Mouse (Mus musculus): ENCODE results near the gene Tmem39b. TPM values are rescaled to one million over a fixed set of nuclear protein-coding genes. Genes with fewer than 3 reads are reported as not detected.
A peak's percentile ranks its signal among the peaks of the same experiment; 100 is the strongest.

The Tmem39b gene
- total RNA-seq, 2 experiments from 2014 or later: 11.7 to 13.0 TPM

- DNase-seq (ENCODE audit: low spot score in 2 of 2): no peak
Observed at GRCm38 (mm10) chr4:129684531-129684930, 12.1 kb downstream of the Tmem39b start.

GRCm38 (mm10) chr4:129683901-129684493 is 12.6 kb downstream of the Tmem39b start:
- no peak for DNase-seq (ENCODE audit: low spot score in 2 of 2)

GRCm38 (mm10) chr4:129681837-129682236 is 14.8 kb downstream of the Tmem39b start:
- DNase-seq (ENCODE audit: low spot score in 2 of 2): no peak

- no peak for DNase-seq (ENCODE audit: low spot score in 2 of 2)
Observed at GRCm38 (mm10) chr4:129672878-129673449, 23.7 kb downstream of the Tmem39b start.

DNA sequence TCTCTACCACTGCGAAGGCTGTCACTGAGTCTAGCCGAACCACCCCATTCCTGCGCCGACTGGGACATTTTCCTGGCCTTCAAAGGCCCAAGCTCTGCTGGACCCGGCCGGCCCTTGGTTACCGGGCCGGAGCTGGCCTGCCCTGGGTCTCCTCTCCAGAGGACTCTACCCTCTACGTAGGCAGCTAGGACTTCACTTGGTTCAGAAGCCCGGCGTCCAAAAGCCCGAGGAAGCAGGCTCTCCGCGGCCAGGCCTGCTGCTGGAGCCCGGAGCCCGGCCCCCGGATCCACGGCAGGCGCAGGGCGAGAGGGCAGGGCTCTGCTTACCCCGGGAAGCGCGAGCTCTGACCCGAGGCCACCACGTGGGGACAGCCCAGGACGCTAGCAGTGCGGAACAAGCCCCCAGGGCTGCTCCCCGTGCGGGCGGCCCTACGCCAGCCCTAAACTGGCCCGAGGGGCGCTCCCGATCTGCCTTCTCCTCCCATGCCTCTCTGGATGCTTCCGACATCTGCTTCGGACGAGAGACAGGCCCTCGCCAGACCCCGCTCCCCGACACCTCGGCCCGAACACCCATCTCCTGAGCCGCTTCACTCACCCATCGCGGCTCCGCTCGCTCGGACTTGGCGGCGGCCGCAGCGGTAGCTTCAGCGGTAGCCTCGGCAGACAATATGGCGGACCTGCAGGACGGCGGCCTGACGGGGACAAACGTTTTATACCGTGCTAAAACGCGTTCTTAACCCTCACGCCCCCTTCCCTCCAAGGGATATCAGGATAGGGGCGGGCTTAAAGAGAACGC is 24.4 kb downstream of the Tmem39b start, which contains the start of gene Kpna6:
TSS of gene Kpna6 (minus strand) at position 685 of the 795 bp plus-strand sequence.
- peak; percentile 91 to 93 for DNase-seq (ENCODE audit: low spot score in 2 of 2)

DNA sequence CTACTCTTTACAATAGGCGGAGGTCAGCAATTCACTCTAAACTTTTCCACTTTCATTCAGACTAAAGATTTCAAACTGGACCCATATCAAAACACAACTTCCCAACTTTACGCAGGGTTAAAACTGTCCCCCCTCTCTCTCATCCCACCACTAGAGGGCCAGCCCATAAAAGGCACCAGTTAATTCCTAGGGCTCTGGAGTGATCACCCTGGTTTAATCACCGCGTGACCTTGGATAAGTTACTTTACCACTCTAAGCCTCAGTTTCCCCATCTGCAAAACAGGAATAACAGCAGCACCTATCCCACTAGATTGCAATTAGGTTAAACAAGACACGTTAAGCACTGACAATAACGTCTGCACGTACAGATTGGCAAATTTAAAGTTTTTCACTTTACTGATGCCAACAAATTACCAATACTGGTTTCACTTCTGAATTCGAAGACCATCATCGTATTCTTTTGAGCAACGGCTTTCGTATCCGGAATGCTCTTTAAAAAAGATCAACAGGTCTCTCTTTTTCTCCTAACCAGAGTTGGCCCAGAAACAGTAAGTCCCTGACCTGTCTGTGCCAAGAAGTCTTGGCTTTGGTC is 25.1 kb downstream of the Tmem39b start:
- DNase-seq (ENCODE audit: low spot score in 2 of 2): peak; percentile 46 to 52

DNA sequence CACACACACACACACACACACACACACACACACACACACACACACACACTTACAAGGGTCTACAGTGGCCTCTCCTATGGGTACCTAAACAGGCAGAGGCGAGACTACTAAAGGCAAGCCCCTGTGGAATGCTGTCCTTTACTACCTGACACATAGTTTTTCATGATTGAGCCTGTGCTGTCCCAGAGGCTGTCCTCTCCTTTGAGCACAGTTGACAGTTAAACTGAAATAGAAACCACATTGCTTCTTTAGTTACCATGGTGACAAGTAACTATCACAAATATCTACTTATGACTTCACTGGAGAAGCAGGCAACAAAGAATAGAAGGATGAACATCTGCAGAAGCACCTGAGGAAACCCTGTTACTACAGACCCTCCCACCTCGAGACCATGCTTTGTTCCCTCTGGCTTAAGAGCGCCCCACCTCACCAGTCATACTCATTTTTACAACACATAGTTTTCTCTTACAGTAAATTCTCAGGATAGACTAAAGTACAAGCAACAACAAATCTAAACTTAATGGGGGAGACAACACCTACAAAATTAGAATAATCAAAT is 34.3 kb downstream of the Tmem39b start:
- no peak for DNase-seq (ENCODE audit: low spot score in 2 of 2)

DNA sequence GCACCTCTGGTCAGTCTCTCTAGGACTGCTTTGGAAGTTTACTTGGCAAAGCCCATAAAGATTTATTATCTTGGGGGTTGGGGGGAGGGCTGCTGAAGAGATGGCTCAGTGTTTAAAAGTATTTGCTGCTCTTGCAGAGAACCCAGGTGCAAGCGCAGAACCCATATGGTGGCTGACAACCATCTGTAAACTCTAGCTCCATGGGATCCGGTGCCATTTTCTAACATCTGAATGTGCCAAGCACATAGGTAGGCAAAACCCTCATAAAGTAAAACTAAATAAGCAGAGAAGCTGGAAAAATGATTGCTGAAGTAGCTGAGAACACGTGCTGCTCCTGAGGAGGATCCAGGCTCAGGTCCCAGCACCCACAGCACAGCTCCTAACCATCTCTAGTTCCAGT is 35.1 kb downstream of the Tmem39b start:
- DNase-seq (ENCODE audit: low spot score in 2 of 2): no peak

GRCm38 (mm10) chr4:129654770-129655169 is 41.9 kb downstream of the Tmem39b start:
- DNase-seq (ENCODE audit: low spot score in 2 of 2): no peak

GRCm38 (mm10) chr4:129650359-129650758 is 46.3 kb downstream of the Tmem39b start:
- DNase-seq (ENCODE audit: low spot score in 2 of 2): no peak

- DNase-seq (ENCODE audit: low spot score in 2 of 2): no peak
Observed at GRCm38 (mm10) chr4:129648656-129649055, 48.0 kb downstream of the Tmem39b start.

DNA sequence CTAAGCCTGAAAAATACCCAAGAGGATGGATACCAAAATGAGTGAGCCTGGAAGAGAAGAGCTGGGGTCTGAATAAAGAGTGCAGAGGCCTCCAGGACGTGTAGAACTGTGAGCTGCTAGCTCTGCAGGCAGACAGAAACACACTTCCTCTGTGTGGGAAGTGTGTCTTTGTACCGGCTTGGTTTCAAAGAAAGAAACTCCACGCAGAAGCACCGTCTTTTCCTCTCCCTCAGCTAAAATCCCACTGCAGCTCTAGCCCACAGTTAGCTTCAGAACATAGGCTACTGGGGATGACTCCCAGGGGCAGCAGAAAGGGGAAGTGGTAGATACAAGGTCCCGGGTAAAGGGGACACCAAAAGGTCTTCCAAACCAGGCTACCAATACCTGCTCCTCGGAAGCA is 51.4 kb downstream of the Tmem39b start:
- no peak for DNase-seq (ENCODE audit: low spot score in 2 of 2)

GRCm38 (mm10) chr4:129641756-129642155 is 54.9 kb downstream of the Tmem39b start:
- no peak for DNase-seq (ENCODE audit: low spot score in 2 of 2)

GRCm38 (mm10) chr4:129640638-129641467 is 55.8 kb downstream of the Tmem39b start, which contains the start of gene Txlna:
Gene Txlna, minus strand, starts transcription at chr4:129641065.
- peak; percentile 89 to 92 for DNase-seq (ENCODE audit: low spot score in 2 of 2)

GRCm38 (mm10) chr4:129640101-129640637 is 56.5 kb downstream of the Tmem39b start:
- peak; percentile 40 to 45 for DNase-seq (ENCODE audit: low spot score in 2 of 2)

GRCm38 (mm10) chr4:129639221-129639620 is 57.4 kb downstream of the Tmem39b start:
- DNase-seq (ENCODE audit: low spot score in 2 of 2): no peak

GRCm38 (mm10) chr4:129633852-129634251 is 62.8 kb downstream of the Tmem39b start:
- no peak for DNase-seq (ENCODE audit: low spot score in 2 of 2)

DNA sequence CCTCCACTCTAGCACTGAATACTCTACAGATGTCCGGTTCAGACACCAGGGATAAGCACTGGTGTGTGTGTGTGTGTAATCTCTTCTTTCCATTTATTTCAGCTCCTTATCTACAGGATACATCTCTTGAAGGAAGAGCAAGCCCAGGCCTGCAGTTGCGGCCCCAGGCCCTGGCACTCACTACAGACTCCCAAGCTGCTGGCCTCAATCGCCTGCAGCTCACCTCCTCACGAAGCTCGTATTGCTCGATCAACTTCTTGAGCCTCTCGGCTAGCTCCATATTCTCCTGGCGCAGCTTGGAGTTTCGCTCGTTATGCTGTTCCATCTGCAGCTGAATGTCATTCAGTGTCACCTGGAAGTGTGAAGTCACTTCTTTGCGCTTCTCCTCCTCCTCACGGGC is 64.8 kb downstream of the Tmem39b start:
- DNase-seq (ENCODE audit: low spot score in 2 of 2): no peak

DNA sequence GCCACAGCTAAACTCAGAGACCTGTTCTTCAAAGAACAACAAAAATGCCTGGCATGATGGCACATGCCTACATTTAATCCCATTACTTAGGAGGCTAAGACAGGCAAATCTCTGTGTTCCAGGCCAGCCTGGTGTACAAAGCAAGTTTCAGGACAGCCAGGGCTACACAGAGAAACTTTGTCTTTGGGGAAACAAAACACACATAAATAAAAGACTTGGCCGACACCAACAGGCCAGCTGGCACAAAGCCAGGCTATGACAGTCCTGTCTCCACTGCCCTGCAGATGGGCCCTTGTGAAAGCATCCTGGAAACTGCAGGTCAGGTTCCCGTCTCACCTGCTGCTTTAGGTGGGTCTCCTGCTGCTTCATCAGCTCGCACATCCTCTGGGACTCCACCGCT is 65.7 kb downstream of the Tmem39b start:
- peak in 1 of 2 experiments; percentile 51 for DNase-seq (ENCODE audit: low spot score in 2 of 2)
